Mouse (Mus musculus): ENCODE data around the gene Rack1. TPM values are rescaled to one million over a fixed set of nuclear protein-coding genes. Genes with fewer than 3 reads are reported as not detected.
"Not testable (repeated sequence)": the region's sequence is repeated elsewhere in the genome, so short reads cannot be mapped to it uniquely, and the experiment has no call there.

Rack1 gene
- polyA plus RNA-seq (2017; shearing (Covaris generic)) = 1,000 to 10,000 TPM; 1,417 to 1,752 TPM

- ATAC-seq = peak; percentile 91
Measured at GRCm38 (mm10) chr11:48799921-48800701, at the start of gene Rack1. Rack1 (plus strand) TSS chr11:48800332.

- no peak for ATAC-seq
Measured at GRCm38 (mm10) chr11:48750428-48750827, 49.7 kb upstream of the Rack1 start.

GRCm38 (mm10) chr11:48753534-48753933, 46.6 kb upstream of the Rack1 start:
- not testable (repeated sequence) for ATAC-seq

GRCm38 (mm10) chr11:48759021-48759420, 41.1 kb upstream of the Rack1 start:
- ATAC-seq = no peak

- no peak for ATAC-seq
Measured at GRCm38 (mm10) chr11:48764119-48764518, 36.0 kb upstream of the Rack1 start.

- no peak for ATAC-seq
Measured at GRCm38 (mm10) chr11:48767195-48767876, 32.8 kb upstream of the Rack1 start.

- ATAC-seq = peak; percentile 69
Measured at GRCm38 (mm10) chr11:48771691-48772090, 28.4 kb upstream of the Rack1 start.

GRCm38 (mm10) chr11:48774443-48775298, 25.5 kb upstream of the Rack1 start:
- ATAC-seq = no peak

GRCm38 (mm10) chr11:48775483-48775882, 24.6 kb upstream of the Rack1 start:
- ATAC-seq = no peak

- no peak for ATAC-seq
Measured at GRCm38 (mm10) chr11:48776664-48777063, 23.5 kb upstream of the Rack1 start.

GRCm38 (mm10) chr11:48777303-48777702, 22.8 kb upstream of the Rack1 start:
- ATAC-seq = no peak

GRCm38 (mm10) chr11:48779450-48779849, 20.7 kb upstream of the Rack1 start:
- no peak for ATAC-seq

GRCm38 (mm10) chr11:48782243-48782642, 17.9 kb upstream of the Rack1 start:
- ATAC-seq = no peak

GRCm38 (mm10) chr11:48787455-48788211, 12.5 kb upstream of the Rack1 start:
- ATAC-seq = peak; percentile 96

- peak; percentile 54 for ATAC-seq
Measured at GRCm38 (mm10) chr11:48788311-48789089, 11.6 kb upstream of the Rack1 start.

GRCm38 (mm10) chr11:48789215-48789614, 10.9 kb upstream of the Rack1 start:
- no peak for ATAC-seq

GRCm38 (mm10) chr11:48789973-48790823, 9.9 kb upstream of the Rack1 start:
- peak; percentile 33 for ATAC-seq

GRCm38 (mm10) chr11:48790946-48791345, 9.2 kb upstream of the Rack1 start:
- ATAC-seq = no peak

GRCm38 (mm10) chr11:48791894-48792293, 8.2 kb upstream of the Rack1 start:
- not testable (repeated sequence) for ATAC-seq

- ATAC-seq = no peak
Measured at GRCm38 (mm10) chr11:48793184-48793583, 6.9 kb upstream of the Rack1 start.
